Mouse (Mus musculus): ENCODE results near the gene Ulk4.

DNA sequence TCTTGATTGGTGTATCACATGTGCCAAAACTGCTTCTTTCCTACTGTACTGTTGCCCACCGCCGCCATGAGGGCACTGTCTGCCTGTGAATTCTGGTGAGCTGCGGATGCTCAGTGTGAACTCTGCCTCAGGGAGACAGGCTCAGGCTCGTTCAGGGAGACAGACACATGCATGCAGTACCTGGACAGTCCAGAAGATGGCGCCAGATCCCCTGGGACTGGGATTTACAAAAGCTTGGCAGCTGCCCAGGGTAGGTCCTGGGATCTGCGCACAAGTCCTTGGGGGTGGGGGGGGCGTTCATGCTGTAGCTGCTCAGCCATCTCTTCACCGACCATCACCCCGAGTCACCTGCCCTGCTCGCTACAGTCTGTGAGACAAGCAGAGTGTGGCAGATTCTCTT is 168.9 kb downstream of the Ulk4 start:
- TF ChIP-seq POLR2A (IDR thresholded peaks at IDR 0.05; ENCODE audit: low read depth, low read length) (no peak), CTCF (IDR thresholded peaks at IDR 0.05; ENCODE audit: borderline replicate concordance, insufficient read depth, low read length) (peak; percentile 92)
